Mouse (Mus musculus) right cerebral cortex, postnatal 36 days (tissue): ENCODE measurements around the gene Slain1.
A peak's percentile ranks its signal among the peaks of the same experiment; 100 is the strongest.
"Not testable (repeated sequence)": the region's sequence is repeated elsewhere in the genome, so short reads cannot be mapped to it uniquely, and the experiment has no call there.

Experiments
- DNase-seq, 2 experiments: peaks; one replicate each; pipeline ENCODE4 v3.0.0; 2022; ENCODE audit warnings: low spot score in 2 of 2, mixed read lengths in 1 of 2

Slain1 gene

DNA sequence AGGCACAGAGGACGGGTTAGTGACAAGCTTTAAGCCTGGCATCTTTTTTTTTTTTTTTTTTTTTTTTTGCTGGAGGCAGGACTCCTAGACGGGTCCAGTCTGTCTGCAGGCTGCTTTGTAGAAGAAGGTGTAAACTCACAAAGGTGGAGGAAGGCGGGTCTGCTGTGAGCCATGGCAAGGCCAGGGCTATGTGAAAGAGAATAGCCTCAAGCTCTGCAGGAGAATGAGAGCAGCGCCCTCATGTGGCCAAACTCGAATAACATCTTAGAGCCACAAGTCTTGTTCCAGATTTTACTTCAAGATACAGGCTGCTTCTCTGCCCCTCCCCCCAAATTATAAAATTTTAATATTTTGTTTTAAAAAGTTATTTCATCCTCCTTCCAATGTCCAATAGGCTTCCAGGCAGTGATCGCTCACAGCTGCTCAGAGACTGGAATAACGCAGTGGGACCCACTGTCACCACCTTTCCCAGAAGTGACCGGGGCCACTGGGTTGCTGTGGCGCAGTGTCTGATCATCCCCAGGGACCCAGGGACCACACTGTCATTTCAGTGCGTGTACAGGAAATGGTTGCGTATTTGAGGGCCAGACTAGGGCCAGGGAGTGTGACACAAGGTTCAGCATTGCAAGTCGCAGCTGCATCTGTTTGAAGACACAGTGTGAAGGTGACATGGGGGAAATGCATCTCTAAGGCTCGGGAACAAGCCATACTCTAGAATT, 70.8 kb downstream of the Slain1 start:
- no peak for DNase-seq

- DNase-seq = no peak
These were observed 73.3 kb downstream of the Slain1 start for GRCm38 (mm10) chr14:103723314-103723713.

GRCm38 (mm10) chr14:103723841-103724240, 73.8 kb downstream of the Slain1 start:
- DNase-seq = no peak

GRCm38 (mm10) chr14:103728506-103728905, 78.5 kb downstream of the Slain1 start:
- no peak for DNase-seq

GRCm38 (mm10) chr14:103728951-103729725, 79.1 kb downstream of the Slain1 start:
- DNase-seq = no peak

- no peak for DNase-seq
These were observed 79.8 kb downstream of the Slain1 start for GRCm38 (mm10) chr14:103729760-103730367.

- no peak for DNase-seq
These were observed 82.6 kb downstream of the Slain1 start for GRCm38 (mm10) chr14:103732626-103733025.

GRCm38 (mm10) chr14:103741216-103741615, 91.2 kb downstream of the Slain1 start:
- no peak for DNase-seq

GRCm38 (mm10) chr14:103742150-103742549, 92.1 kb downstream of the Slain1 start:
- DNase-seq = no peak

DNA sequence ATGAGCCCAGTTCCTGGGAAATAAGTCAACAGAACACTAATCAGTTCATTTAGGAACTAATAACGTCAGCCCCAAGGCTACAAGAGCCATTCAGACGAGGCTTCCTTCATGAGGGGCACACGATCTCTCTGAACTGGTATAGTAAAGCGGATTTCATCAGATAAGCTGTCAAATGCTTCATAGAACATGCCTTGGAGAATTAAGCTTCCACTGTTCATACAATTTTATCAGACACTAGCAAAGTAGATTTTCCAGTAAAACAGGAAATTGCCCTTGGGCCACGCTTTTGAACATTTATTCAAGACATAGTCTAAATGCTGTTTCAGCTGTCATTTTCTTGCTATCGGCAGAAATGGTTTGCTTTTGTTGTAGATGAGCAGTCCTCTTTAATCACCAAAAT, 97.3 kb downstream of the Slain1 start:
- no peak for DNase-seq

- DNase-seq = not testable (repeated sequence)
These were observed 100.6 kb downstream of the Slain1 start for GRCm38 (mm10) chr14:103750638-103751037.

GRCm38 (mm10) chr14:103751384-103751783, 101.4 kb downstream of the Slain1 start:
- peak in 1 of 2 experiments; percentile 29 for DNase-seq

DNA sequence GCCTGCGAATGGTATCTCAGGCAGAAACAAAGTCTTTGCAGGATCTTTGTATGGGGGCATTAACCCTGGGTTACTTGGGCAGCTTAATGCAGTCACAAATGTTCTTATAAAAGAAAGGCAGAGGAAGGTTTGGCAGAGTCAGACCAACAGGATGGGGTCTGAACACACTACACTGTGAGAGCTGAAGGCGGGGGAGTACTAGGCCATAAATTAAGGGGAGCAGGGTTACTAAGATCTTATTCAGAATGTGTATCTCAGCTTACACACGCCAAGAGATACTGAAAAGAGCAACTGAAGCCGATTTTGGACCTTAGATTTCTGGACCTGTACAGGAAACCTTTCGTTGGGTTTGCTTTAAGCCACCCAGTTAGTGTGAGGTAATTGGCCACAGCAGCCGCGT, 102.7 kb downstream of the Slain1 start:
- DNase-seq = no peak

- DNase-seq = no peak
These were observed 104.0 kb downstream of the Slain1 start for GRCm38 (mm10) chr14:103754041-103754440.

DNA sequence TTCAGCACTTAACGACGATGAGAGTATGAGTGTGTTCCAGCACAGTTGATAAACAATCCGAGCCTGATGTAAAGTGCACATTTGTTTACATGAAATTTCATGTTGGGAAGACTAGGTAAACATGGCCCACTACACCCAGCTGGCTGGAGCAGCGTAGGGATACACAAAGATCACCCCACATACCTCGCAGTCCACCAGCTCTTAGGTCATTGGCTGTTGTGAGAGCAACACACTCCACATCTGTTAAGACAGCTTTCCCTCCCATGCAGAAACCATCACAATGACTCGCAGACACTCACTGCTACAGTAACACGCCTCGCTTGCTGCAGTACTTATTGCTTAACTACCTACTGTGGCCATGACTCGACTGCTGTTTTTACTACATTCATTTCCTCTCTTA, 104.4 kb downstream of the Slain1 start:
- no peak for DNase-seq
